Mouse (Mus musculus): ENCODE measurements around the gene Osbpl11. TPM values are rescaled to one million over a fixed set of nuclear protein-coding genes. Genes with fewer than 3 reads are reported as not detected.
A peak's percentile ranks its signal among the peaks of the same experiment; 100 is the strongest.

Gene Osbpl11
- polyA plus RNA-seq, 1 experiment from 2014 or later: 24.8 TPM

DNA sequence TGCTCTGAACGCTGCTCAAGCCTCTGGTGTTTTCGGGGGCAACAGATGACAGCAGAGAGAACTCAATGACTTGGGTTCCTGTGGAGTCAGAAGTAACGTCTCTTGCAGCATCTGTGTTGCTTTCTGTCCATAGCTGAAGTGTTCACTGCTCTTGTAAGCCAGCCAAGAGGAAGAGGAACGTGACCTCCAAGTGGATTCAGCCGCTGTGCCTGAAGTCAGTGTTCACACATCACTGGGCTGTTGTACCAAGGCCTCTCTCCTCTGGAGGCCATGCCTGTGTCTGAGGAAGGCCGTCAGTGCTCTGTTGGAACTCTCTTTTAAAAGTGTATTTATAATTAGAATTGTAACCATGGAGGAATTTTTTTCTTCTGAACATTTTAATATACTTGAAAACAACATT, 57.2 kb downstream of the Osbpl11 start:
- no peak for DNase-seq (ENCODE audit: low read depth, low spot score)
- CTCF ChIA-PET: no interaction called here
- in situ Hi-C loops (cut with MboI; ENCODE audit: low pct_unique_long_range_greater_than_20kb): no loop called here
- POLR2A ChIA-PET: no interaction called here
- no peaks in the 10 kb centered on the region for H3K27me3 ChIP-seq
- TF ChIP-seq CTCF (IDR thresholded peaks at IDR 0.05): no peak
- ATAC-seq: no peak

DNA sequence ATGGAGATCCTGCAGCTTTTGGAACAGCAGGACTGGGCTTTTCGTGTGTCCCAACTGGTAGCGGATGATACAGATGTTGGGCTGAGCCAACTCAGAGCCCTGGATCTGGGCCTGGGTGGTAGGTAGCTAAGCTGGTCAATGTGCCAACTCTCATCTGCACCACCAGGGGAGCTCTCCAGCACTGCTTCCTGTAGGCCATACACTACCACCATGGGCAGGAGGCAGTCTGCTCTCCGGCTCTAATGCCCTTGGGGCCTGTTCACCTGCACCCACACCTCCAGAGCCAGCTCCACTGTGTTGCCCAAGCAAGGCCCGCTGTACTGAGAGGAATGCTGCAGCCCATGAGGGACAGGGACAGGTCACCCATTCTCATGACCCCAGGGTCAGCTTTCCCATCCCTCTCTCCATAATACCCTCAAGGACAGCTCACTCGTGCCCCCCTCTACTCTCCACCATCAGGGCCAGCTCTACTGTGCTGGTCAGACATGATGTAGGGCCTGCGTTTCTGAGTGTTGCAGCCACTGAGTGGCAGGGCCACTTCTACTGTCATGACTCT, 59.3 kb downstream of the Osbpl11 start:
- ChIA-PET CTCF (interaction anchor here (1.0 to 1.4 kb wide), 2 partner anchors 9 to 12 kb away, joined by 3 to 4 read pairs; no protein-coding TSS in a partner anchor), POLR2A (no interaction called here)
- ATAC-seq: no peak
- TF ChIP-seq CTCF (IDR thresholded peaks at IDR 0.05): no peak
- no peak for DNase-seq (ENCODE audit: low read depth, low spot score)
- H3K27me3 ChIP-seq: no peaks in the 10 kb centered on the region
- in situ Hi-C loops (cut with MboI; ENCODE audit: low pct_unique_long_range_greater_than_20kb): no loop called here

GRCm38 (mm10) chr16:33244933-33245470, 60.1 kb downstream of the Osbpl11 start:
- no peak for ATAC-seq
- ChIA-PET POLR2A (no interaction called here), CTCF (interaction anchor here (1.0 to 1.4 kb wide), 2 partner anchors 10 to 11 kb away, joined by 3 to 4 read pairs; no protein-coding TSS in a partner anchor)
- no peak for DNase-seq (ENCODE audit: low read depth, low spot score)
- in situ Hi-C loops (cut with MboI; ENCODE audit: low pct_unique_long_range_greater_than_20kb): no loop called here
- no peak for TF ChIP-seq CTCF (IDR thresholded peaks at IDR 0.05)
- H3K27me3 ChIP-seq: no peaks in the 10 kb centered on the region

DNA sequence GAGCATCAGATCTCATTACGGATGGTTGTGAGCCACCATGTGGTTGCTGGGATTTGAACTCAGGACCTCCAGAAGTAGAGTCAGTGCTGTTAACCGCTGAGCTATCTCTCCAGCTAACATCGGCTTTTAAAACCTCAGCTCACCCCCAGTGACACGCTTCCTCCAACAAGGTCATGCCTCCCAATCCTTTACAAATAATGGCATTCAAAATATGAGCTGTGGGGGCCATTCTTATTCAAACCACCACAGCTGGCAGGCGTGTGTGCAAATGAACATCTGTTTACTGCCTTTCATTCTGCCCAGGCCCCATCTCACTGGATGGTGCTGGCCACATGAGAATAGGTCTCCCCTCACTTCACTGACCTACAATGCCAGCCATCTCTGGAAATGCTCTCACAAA, 61.7 kb downstream of the Osbpl11 start:
- DNase-seq (ENCODE audit: low read depth, low spot score) (no peak), ATAC-seq (no peak)
- no peak for TF ChIP-seq CTCF (IDR thresholded peaks at IDR 0.05)
- CTCF ChIA-PET: interaction anchor here (1.1 kb wide), 1 partner anchor 10 kb away, joined by 3 read pairs; no protein-coding TSS in a partner anchor
- no peaks in the 10 kb centered on the region for H3K27me3 ChIP-seq
- POLR2A ChIA-PET: no interaction called here
- in situ Hi-C loops (cut with MboI; ENCODE audit: low pct_unique_long_range_greater_than_20kb): no loop called here

DNA sequence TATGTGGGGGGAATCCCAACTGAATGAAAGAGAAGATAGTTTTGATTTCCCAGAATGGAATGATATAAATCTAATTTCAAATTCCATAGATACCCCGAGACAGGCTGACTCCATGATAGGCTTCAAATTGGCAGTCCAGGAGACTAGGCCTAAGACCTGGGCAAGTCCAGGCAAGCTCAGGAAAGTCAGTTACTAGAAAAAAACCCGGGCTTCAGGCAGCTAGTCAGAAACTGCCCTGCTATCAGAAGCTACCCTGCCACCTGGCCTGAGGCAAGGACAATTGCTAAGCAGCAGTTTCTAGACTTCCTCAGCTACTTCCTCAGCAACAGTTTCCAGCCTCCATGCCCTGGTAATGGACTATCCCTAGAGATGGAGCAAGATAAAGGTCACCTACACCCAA, 62.1 kb downstream of the Osbpl11 start:
- in situ Hi-C loops (cut with MboI; ENCODE audit: low pct_unique_long_range_greater_than_20kb): no loop called here
- no peaks in the 10 kb centered on the region for H3K27me3 ChIP-seq
- TF ChIP-seq CTCF (IDR thresholded peaks at IDR 0.05): no peak
- DNase-seq (ENCODE audit: low read depth, low spot score) (no peak), ATAC-seq (no peak)
- ChIA-PET POLR2A (no interaction called here), CTCF (interaction anchor here (1.1 kb wide), 1 partner anchor 11 kb away, joined by 3 read pairs; no protein-coding TSS in a partner anchor)

GRCm38 (mm10) chr16:33250651-33251120, 65.8 kb downstream of the Osbpl11 start:
- H3K27me3 ChIP-seq: no peaks in the 10 kb centered on the region
- peak; percentile 31 for ATAC-seq
- CTCF ChIA-PET: no interaction called here
- in situ Hi-C loops (cut with MboI; ENCODE audit: low pct_unique_long_range_greater_than_20kb): no loop called here
- TF ChIP-seq CTCF (IDR thresholded peaks at IDR 0.05): no peak
- POLR2A ChIA-PET: interaction anchor here (1.0 to 1.1 kb wide), 2 partner anchors 10 to 157 kb away, joined by 3 to 4 read pairs; no protein-coding TSS in a partner anchor
- DNase-seq (ENCODE audit: low read depth, low spot score): no peak

DNA sequence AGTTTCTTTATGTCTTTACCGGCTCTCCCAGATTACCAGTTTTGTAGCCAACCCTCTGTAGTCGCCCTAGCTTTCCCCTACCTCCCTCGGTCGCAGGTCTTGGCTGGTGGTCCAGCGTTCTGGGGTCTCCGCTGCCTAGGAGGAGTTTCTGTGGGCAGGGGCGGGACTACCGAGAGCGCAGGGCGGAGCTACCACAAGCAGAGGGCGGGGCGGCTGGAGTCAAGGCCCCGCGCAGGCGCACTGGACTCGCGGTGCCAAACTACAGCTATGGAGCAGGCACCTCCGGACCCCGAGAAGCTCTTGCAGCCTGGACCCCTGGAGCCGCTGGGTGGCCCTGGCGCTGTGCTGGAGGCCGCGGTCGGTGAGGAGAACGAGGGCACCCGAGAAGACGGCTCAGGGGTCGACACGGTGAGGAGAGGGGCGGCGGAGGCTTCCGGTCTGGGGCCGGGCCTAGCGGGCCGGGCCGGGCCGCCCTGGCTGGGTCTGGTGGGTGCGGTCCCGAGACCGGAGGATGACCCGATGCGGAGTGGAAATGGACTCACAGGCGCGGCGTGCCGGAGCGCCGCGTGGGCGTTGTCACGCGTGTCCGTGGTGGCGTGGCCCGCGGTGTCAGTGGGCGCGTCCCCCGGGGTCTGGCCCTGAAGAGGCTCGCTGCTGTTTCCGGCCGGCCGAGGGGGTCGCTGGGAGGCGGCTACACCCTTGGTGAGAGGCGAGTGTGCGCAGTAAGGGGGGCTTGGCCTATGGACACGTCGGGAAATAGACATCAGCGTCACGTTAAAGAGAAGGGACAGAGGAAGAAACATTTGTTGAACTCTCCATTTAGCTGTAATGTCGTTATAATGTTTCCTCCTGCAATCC, 66.6 kb downstream of the Osbpl11 start, which contains the start of gene Snx4:
Gene Snx4 (plus strand): TSS at position 249 of the 858 bp plus-strand sequence.
- POLR2A ChIA-PET: interaction anchor here (1.0 kb wide), 1 partner anchor 11 kb away, joined by 4 read pairs; no protein-coding TSS in a partner anchor
- CTCF ChIA-PET: no interaction called here
- ATAC-seq (peak; percentile 84), DNase-seq (ENCODE audit: low read depth, low spot score) (peak; percentile 41)
- in situ Hi-C loops (cut with MboI; ENCODE audit: low pct_unique_long_range_greater_than_20kb): no loop called here
- TF ChIP-seq CTCF (IDR thresholded peaks at IDR 0.05): no peak
- no peaks in the 10 kb centered on the region for H3K27me3 ChIP-seq

GRCm38 (mm10) chr16:33255601-33256000, 70.7 kb downstream of the Osbpl11 start:
- in situ Hi-C loops (cut with MboI; ENCODE audit: low pct_unique_long_range_greater_than_20kb): no loop called here

GRCm38 (mm10) chr16:33258530-33258929, 73.7 kb downstream of the Osbpl11 start:
- no peaks in the 10 kb centered on the region for H3K27me3 ChIP-seq
- CTCF ChIA-PET: interaction anchor here (1.0 kb wide), 1 partner anchor 11 kb away, joined by 4 read pairs; no protein-coding TSS in a partner anchor
- POLR2A ChIA-PET: no interaction called here
- in situ Hi-C loops (cut with MboI; ENCODE audit: low pct_unique_long_range_greater_than_20kb): no loop called here
- ATAC-seq (no peak), DNase-seq (ENCODE audit: low read depth, low spot score) (no peak)
- TF ChIP-seq CTCF (IDR thresholded peaks at IDR 0.05): no peak

More at GRCm38 (mm10) chr16:33255601-33256000, 70.7 kb downstream of the Osbpl11 start:
- no peak for DNase-seq (ENCODE audit: low read depth, low spot score)
- no peak for ATAC-seq
- no peak for TF ChIP-seq CTCF (IDR thresholded peaks at IDR 0.05)
- no peaks in the 10 kb centered on the region for H3K27me3 ChIP-seq
- ChIA-PET POLR2A (no interaction called here), CTCF (interaction anchor here (2.1 kb wide), 1 partner anchor 11 kb away, joined by 4 read pairs; no protein-coding TSS in a partner anchor)

GRCm38 (mm10) chr16:33259824-33260223, 75.0 kb downstream of the Osbpl11 start:
- ChIA-PET POLR2A (interaction anchor here (0.7 kb wide), 1 partner anchor 9 kb away, joined by 5 read pairs; no protein-coding TSS in a partner anchor), CTCF (no interaction called here)
- DNase-seq (ENCODE audit: low read depth, low spot score) (no peak), ATAC-seq (no peak)
- H3K27me3 ChIP-seq: no peaks in the 10 kb centered on the region
- no peak for TF ChIP-seq CTCF (IDR thresholded peaks at IDR 0.05)
- in situ Hi-C loops (cut with MboI; ENCODE audit: low pct_unique_long_range_greater_than_20kb): no loop called here
